Mouse (Mus musculus): Measurements from ENCODE around the gene 4930558K02Rik. TPM values are rescaled to one million over a fixed set of nuclear protein-coding genes. Genes with fewer than 3 reads are reported as not detected.

Gene 4930558K02Rik
- polyA plus RNA-seq, 2 experiments: not detected

DNA sequence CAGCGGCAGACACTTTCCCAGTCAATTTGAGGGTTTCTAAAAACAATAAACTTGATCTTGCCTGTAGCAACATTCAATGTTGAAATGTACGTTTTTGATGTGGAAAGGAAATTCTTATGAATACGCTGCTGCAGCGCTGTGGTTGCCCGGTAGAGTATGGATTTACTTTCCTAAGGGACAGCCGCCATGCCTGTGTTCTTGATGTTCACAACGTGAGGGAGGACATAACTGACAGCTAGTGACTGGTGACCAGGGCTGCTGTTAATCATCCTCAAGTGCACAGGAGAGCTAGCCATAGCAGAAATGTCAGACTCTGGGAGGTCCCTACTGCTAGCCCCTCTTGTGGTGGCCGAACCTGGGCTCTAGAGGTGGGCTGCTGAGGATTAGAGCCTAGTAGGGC lies 29.6 kb upstream of the 4930558K02Rik start:
- no peaks in the 10 kb centered on the region for H3K27me3 ChIP-seq (ENCODE audit: control insufficient read depth, insufficient read depth, low read length)

DNA sequence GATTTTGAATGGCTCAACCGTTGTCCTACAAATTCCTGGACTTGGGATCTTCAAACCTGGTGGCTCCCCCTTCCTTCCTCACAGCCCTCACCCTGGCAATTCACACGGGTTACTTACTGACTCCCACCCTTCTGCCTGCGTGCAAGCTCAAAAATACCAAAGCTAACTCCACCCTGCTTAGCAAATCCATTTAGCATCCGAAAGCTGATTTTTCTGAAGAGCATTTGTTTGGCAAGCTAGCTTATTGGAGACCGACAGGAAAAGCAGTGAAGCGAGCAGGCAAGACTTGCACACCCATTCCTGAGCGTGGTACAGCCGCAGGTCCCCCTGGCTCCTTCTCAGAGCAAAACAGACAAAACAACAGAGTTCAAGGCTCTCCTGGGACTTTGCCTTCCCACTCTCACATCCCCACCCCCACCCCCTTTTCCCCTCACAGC lies 29.2 kb upstream of the 4930558K02Rik start:
- ATAC-seq (ENCODE audit: low FRiP score, low read depth) (peak; percentile 54), DNase-seq (ENCODE audit: low spot score) (peak; percentile 51)
- peak overlapping the region; percentile 40 for H3K4me2 ChIP-seq (replicated peaks; ENCODE audit: low read depth, low read length, severe bottlenecking)
- H3K36me3 ChIP-seq (ENCODE audit: control insufficient read depth, insufficient read depth, low read length): 0 out of 2 replicates have a peak, but pooled peaks cover 7% of the 10 kb centered on the region
- H3K27ac ChIP-seq (replicated peaks; ENCODE audit: low read depth, low read length): peak overlapping the region; percentile 98
- 9% methylated on average over 8 of the region's 8 CpGs for WGBS
- peak overlapping the region; percentile 52 for H3K9ac ChIP-seq (ENCODE audit: low read depth, low read length, severe bottlenecking)
- H3K4me3 ChIP-seq (replicated peaks; ENCODE audit: low read length): no peak overlapping the region; the same call in 1 of the 2 replicates
- TF ChIP-seq POLR2A (IDR thresholded peaks at IDR 0.05; ENCODE audit: borderline replicate concordance, extremely low read depth, insufficient read depth, insufficient read length): no peak
- H3K4me1 ChIP-seq (ENCODE audit: control insufficient read depth, insufficient read depth, low read length): peaks cover 71% of the 10 kb centered on the region
- no peaks in the 10 kb centered on the region for H3K9me3 ChIP-seq (ENCODE audit: control insufficient read depth, low read length)
- H3K27me3 ChIP-seq (ENCODE audit: control insufficient read depth, insufficient read depth, low read length): no peaks in the 10 kb centered on the region

More for the DNA sequence above, 29.6 kb upstream of the 4930558K02Rik start:
- H3K9me3 ChIP-seq (ENCODE audit: control insufficient read depth, low read length): no peaks in the 10 kb centered on the region
- peak; percentile 42 for DNase-seq (ENCODE audit: low spot score)
- WGBS: 13% methylated on average over 8 of the region's 8 CpGs
- ATAC-seq (ENCODE audit: low FRiP score, low read depth): 0 out of 2 replicates have a peak, but pooled peaks have one; percentile 1
- TF ChIP-seq POLR2A (IDR thresholded peaks at IDR 0.05; ENCODE audit: borderline replicate concordance, extremely low read depth, insufficient read depth, insufficient read length): no peak
- peaks cover 71% of the 10 kb centered on the region for H3K4me1 ChIP-seq (ENCODE audit: control insufficient read depth, insufficient read depth, low read length)
- H3K27ac ChIP-seq (replicated peaks; ENCODE audit: low read depth, low read length): peak overlapping the region; percentile 98
- peak overlapping the region; percentile 40 for H3K4me2 ChIP-seq (replicated peaks; ENCODE audit: low read depth, low read length, severe bottlenecking)
- H3K4me3 ChIP-seq (replicated peaks; ENCODE audit: low read length): no peak overlapping the region; the same call in 1 of the 2 replicates
- H3K9ac ChIP-seq (ENCODE audit: low read depth, low read length, severe bottlenecking): peak overlapping the region; percentile 52
- 0 out of 2 replicates have a peak, but pooled peaks cover 7% of the 10 kb centered on the region for H3K36me3 ChIP-seq (ENCODE audit: control insufficient read depth, insufficient read depth, low read length)

GRCm38 (mm10) chr1:162008208-162008607 lies 28.8 kb upstream of the 4930558K02Rik start:
- peaks cover 71% of the 10 kb centered on the region for H3K4me1 ChIP-seq (ENCODE audit: control insufficient read depth, insufficient read depth, low read length)
- TF ChIP-seq POLR2A (IDR thresholded peaks at IDR 0.05; ENCODE audit: borderline replicate concordance, extremely low read depth, insufficient read depth, insufficient read length): no peak
- H3K27me3 ChIP-seq (ENCODE audit: control insufficient read depth, insufficient read depth, low read length): no peaks in the 10 kb centered on the region
- no peaks in the 10 kb centered on the region for H3K9me3 ChIP-seq (ENCODE audit: control insufficient read depth, low read length)
- 16% methylated on average over 4 of the region's 4 CpGs for WGBS
- H3K4me2 ChIP-seq (replicated peaks; ENCODE audit: low read depth, low read length, severe bottlenecking): peak overlapping the region; percentile 40
- ATAC-seq (ENCODE audit: low FRiP score, low read depth): peak; percentile 51
- H3K27ac ChIP-seq (replicated peaks; ENCODE audit: low read depth, low read length): peak overlapping the region; percentile 98
- peak overlapping the region; percentile 52 for H3K9ac ChIP-seq (ENCODE audit: low read depth, low read length, severe bottlenecking)
- DNase-seq (ENCODE audit: low spot score): peak; percentile 83
- H3K36me3 ChIP-seq (ENCODE audit: control insufficient read depth, insufficient read depth, low read length): 0 out of 2 replicates have a peak, but pooled peaks cover 7% of the 10 kb centered on the region
- H3K4me3 ChIP-seq (replicated peaks; ENCODE audit: low read length): no peak overlapping the region

DNA sequence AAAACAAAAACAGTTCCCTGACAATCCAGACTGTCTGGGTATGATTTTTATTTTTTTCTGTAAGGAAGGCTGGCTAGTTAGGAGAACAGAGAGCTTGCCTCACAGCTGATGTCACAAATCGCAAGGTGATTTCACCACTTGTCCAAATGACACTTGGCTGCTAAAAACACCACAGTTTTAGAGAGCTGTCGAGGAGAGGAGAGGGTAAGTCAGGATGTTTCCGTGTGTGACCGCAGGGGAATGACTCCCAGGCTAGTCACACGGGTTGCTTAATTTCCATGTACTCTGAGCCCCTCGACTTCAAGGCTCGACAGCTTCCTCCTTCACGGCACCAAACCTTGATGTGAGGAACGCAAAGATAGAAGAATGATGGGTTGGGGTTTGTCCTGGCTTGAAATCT lies 26.7 kb upstream of the 4930558K02Rik start:
- Histone ChIP-seq H3K27ac (replicated peaks; ENCODE audit: low read depth, low read length) (peak overlapping the region; percentile 98), H3K4me3 (replicated peaks; ENCODE audit: low read length) (no peak overlapping the region), H3K27me3 (ENCODE audit: control insufficient read depth, insufficient read depth, low read length) (no peaks in the 10 kb centered on the region), H3K4me1 (ENCODE audit: control insufficient read depth, insufficient read depth, low read length) (peaks cover 82% of the 10 kb centered on the region), H3K9ac (ENCODE audit: low read depth, low read length, severe bottlenecking) (0 out of 2 replicates have a peak overlapping the region, but pooled peaks have one; percentile 18), H3K9me3 (ENCODE audit: control insufficient read depth, low read length) (no peaks in the 10 kb centered on the region), H3K36me3 (ENCODE audit: control insufficient read depth, insufficient read depth, low read length) (0 out of 2 replicates have a peak, but pooled peaks cover 3% of the 10 kb centered on the region), H3K4me2 (replicated peaks; ENCODE audit: low read depth, low read length, severe bottlenecking) (no peak overlapping the region)
- ATAC-seq (ENCODE audit: low FRiP score, low read depth) (no peak), DNase-seq (ENCODE audit: low spot score) (no peak)
- 66% methylated on average over 9 of the region's 9 CpGs for WGBS
- no peak for TF ChIP-seq POLR2A (IDR thresholded peaks at IDR 0.05; ENCODE audit: borderline replicate concordance, extremely low read depth, insufficient read depth, insufficient read length)

DNA sequence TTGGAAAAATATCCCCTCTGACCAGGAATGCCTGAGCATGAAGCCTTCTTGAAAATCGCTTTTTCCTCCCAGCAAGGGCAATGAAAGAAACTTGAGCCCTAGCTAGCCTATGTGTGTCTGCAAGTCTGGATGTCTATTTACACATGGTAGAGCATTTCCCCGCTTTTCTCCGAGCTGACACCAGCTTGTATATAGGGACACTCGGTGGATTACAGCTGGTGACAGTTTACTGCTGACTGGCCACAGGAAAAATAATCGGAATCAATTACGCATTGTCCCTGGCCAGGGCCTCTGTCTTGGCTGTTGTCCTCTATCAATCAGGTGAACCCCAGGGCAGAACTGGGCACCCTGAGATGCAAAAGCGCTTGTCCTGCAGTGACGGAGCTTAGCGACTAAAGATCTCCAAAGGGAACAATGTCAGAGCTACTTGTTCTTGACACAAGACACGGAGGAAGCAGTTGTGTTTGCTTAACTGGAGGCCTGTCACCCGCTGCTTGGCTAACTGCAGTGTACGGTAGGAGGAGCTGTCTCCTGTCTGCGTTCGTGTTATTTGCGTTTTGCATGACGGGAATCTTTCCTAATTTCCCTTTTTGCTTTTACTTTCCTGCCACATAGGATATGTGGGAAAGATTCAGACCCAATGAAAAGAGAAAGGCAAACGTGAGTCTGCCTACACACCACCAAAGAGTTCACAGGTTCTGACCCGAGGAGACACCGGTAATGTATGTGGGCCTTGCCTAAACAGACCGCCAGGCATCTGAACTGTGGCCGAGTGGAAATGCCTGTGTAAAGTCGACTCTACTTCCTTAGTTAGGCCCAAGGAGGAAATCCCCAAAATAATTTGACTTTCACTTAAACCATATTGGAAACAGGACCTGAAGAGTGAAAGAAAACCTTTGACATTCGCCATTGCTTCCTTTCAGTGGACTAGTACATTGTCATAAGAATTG lies 25.7 kb upstream of the 4930558K02Rik start:
- Histone ChIP-seq H3K36me3 (ENCODE audit: control insufficient read depth, insufficient read depth, low read length) (no peaks in the 10 kb centered on the region), H3K27ac (replicated peaks; ENCODE audit: low read depth, low read length) (peak overlapping the region; percentile 94), H3K9me3 (ENCODE audit: control insufficient read depth, low read length) (no peaks in the 10 kb centered on the region), H3K4me2 (replicated peaks; ENCODE audit: low read depth, low read length, severe bottlenecking) (peak overlapping the region; percentile 28), H3K4me1 (ENCODE audit: control insufficient read depth, insufficient read depth, low read length) (peaks cover 88% of the 10 kb centered on the region), H3K4me3 (replicated peaks; ENCODE audit: low read length) (peak overlapping the region; percentile 7; the same call in 1 of the 2 replicates), H3K27me3 (ENCODE audit: control insufficient read depth, insufficient read depth, low read length) (no peaks in the 10 kb centered on the region), H3K9ac (ENCODE audit: low read depth, low read length, severe bottlenecking) (peak overlapping the region; percentile 32; the same call in 1 of the 2 replicates)
- 38% methylated on average over 23 of the region's 23 CpGs for WGBS
- DNase-seq (ENCODE audit: low spot score): peak; percentile 68
- TF ChIP-seq POLR2A (IDR thresholded peaks at IDR 0.05; ENCODE audit: borderline replicate concordance, extremely low read depth, insufficient read depth, insufficient read length): no peak
- ATAC-seq (ENCODE audit: low FRiP score, low read depth): peak; percentile 21; the same call in 1 of the 2 replicates
